ENCODE assay signal across 11 mouse cellular contexts in genomic region chr6:88840211-88840610, GRCm38 (mm10). TPM values are rescaled to one million over a fixed set of nuclear protein-coding genes. Genes with fewer than 3 reads are reported as not detected.
A peak's percentile ranks its signal among the peaks of the same experiment; 100 is the strongest.
DNase-seq lines count a peak whose midpoint lies in the region; ATAC-seq and TF ChIP-seq lines count a peak whose summit lies in the region.
"Had no signal": no experiment of that assay in that cellular context is flagged by ENCODE, and none has a peak within 500 bp of the region (broad histone marks: within the 10 kb centered on the region; RNA-seq: fewer than 3 reads in every experiment).

No protein-coding gene starts in this region.

- no peaks in the 10 kb centered on the region for H3K9me3 ChIP-seq in heart, embryonic 14.5 days (ENCODE audit: control insufficient read depth, low read length)
- no peaks in the 10 kb centered on the region for H3K9me3 ChIP-seq in stomach, embryonic 15.5 days
- no peaks in the 10 kb centered on the region for H3K9me3 ChIP-seq in stomach, postnatal 0 days (ENCODE audit: control insufficient read depth, low read length)
- H3K9me3 ChIP-seq in limb, embryonic 15.5 days, result no peaks in the 10 kb centered on the region
- no peaks in the 10 kb centered on the region for H3K9me3 ChIP-seq in stomach, embryonic 16.5 days (replicated peaks; ENCODE audit: control insufficient read depth, low read length)

- no peak overlapping the region for H3K4me2 ChIP-seq in heart, embryonic 14.5 days (ENCODE audit: low read length)
- no peak overlapping the region for H3K4me2 ChIP-seq in stomach, embryonic 15.5 days
- H3K4me2 ChIP-seq in stomach, postnatal 0 days (replicated peaks; ENCODE audit: low read depth), result no peak overlapping the region; the same call in 1 of the 2 replicates
- no peak overlapping the region for H3K4me2 ChIP-seq in limb, embryonic 15.5 days
- H3K4me2 ChIP-seq in stomach, embryonic 16.5 days (ENCODE audit: low read depth, low read length), result peak overlapping the region; percentile 93; the same call in 1 of the 2 replicates

- 67% methylated on average over 3 of the region's 3 CpGs for WGBS in heart, embryonic 14.5 days
- WGBS in stomach, embryonic 15.5 days, result 71% methylated on average over 3 of the region's 3 CpGs
- WGBS in stomach, postnatal 0 days, result 80% methylated on average over 3 of the region's 3 CpGs
- 68% methylated on average over 3 of the region's 3 CpGs for WGBS in limb, embryonic 15.5 days
- 74% methylated on average over 3 of the region's 3 CpGs for WGBS in stomach, embryonic 16.5 days

- TF ChIP-seq EP300 in stomach, postnatal 0 days (optimal IDR thresholded peaks at IDR 0.05), result no peak

- peaks cover 49% of the 10 kb centered on the region for H3K36me3 ChIP-seq in heart, embryonic 14.5 days (ENCODE audit: control insufficient read depth, insufficient read depth, low read length)
- H3K36me3 ChIP-seq in stomach, embryonic 15.5 days, result peaks cover 33% of the 10 kb centered on the region; the same call in 1 of the 2 replicates
- peaks cover 9% of the 10 kb centered on the region; the same call in 1 of the 2 replicates for H3K36me3 ChIP-seq in stomach, postnatal 0 days (ENCODE audit: control insufficient read depth, insufficient read depth, low read length)
- H3K36me3 ChIP-seq in limb, embryonic 15.5 days, result peaks cover 43% of the 10 kb centered on the region
- peaks cover 12% of the 10 kb centered on the region for H3K36me3 ChIP-seq in stomach, embryonic 16.5 days (ENCODE audit: control insufficient read depth, insufficient read depth, low read length)

- DNase-seq in heart, adult 9 months (ENCODE audit: low spot score in 2 of 2), result no peak
- no peak for DNase-seq in stomach, postnatal 0 days (ENCODE audit: low spot score)
- no peak for DNase-seq in kidney, adult 18-20 months
- no peak for DNase-seq in yolk sac, embryonic 10.5 days (ENCODE audit: low spot score)
- DNase-seq: adrenal gland, adult 8-10 months; kidney, adult 9 months; right cerebral cortex, postnatal 4 days had no signal

- no peak for TF ChIP-seq CTCF in stomach, postnatal 0 days (IDR thresholded peaks at IDR 0.05; ENCODE audit: low read depth)

- H3K27me3 ChIP-seq in heart, embryonic 14.5 days (ENCODE audit: control insufficient read depth, insufficient read depth, low read length), result no peaks in the 10 kb centered on the region
- no peaks in the 10 kb centered on the region for H3K27me3 ChIP-seq in stomach, embryonic 15.5 days (replicated peaks)
- no peaks in the 10 kb centered on the region for H3K27me3 ChIP-seq in stomach, postnatal 0 days (ENCODE audit: control insufficient read depth, insufficient read depth, low read length)
- no peaks in the 10 kb centered on the region for H3K27me3 ChIP-seq in limb, embryonic 15.5 days
- no peaks in the 10 kb centered on the region for H3K27me3 ChIP-seq in stomach, embryonic 16.5 days (ENCODE audit: control insufficient read depth, insufficient read depth, low read length)

- no peak for ATAC-seq in heart, embryonic 14.5 days (ENCODE audit: insufficient number of reproducible peaks, insufficient read depth, low FRiP score, low read depth)
- no peak for ATAC-seq in stomach, embryonic 15.5 days (ENCODE audit: insufficient read depth, low FRiP score, low read depth)
- ATAC-seq in stomach, postnatal 0 days (ENCODE audit: low FRiP score, low TSS enrichment), result no peak
- ATAC-seq in limb, embryonic 15.5 days (ENCODE audit: insufficient number of reproducible peaks, low FRiP score, low TSS enrichment, low read depth), result no peak
- ATAC-seq in stomach, embryonic 16.5 days (ENCODE audit: insufficient read depth, low FRiP score), result no peak

- H3K4me3 ChIP-seq in heart, embryonic 14.5 days (ENCODE audit: control insufficient read depth in 1 of 2, insufficient read depth in 1 of 2, low read depth in 1 of 2, low read length in 2 of 2), result no peak overlapping the region
- H3K4me3 ChIP-seq in stomach, embryonic 15.5 days (replicated peaks), result peak overlapping the region; percentile 93; the same call in 1 of the 2 replicates
- no peak overlapping the region for H3K4me3 ChIP-seq in stomach, postnatal 0 days (ENCODE audit: low read depth, low read length)
- 0 out of 2 replicates have a peak overlapping the region, but pooled peaks have one; percentile 89 for H3K4me3 ChIP-seq in limb, embryonic 15.5 days
- H3K4me3 ChIP-seq in stomach, embryonic 16.5 days (replicated peaks; ENCODE audit: low read length), result no peak overlapping the region

- H3K4me1 ChIP-seq in heart, embryonic 14.5 days (ENCODE audit: control insufficient read depth in 2 of 2, insufficient read depth in 2 of 2, low read length in 2 of 2), result peaks cover 12 to 19% of the 10 kb centered on the region in 2 experiments
- peaks cover 20% of the 10 kb centered on the region for H3K4me1 ChIP-seq in stomach, embryonic 15.5 days
- H3K4me1 ChIP-seq in stomach, postnatal 0 days (replicated peaks; ENCODE audit: control insufficient read depth, insufficient read depth), result peaks cover 4% of the 10 kb centered on the region; the same call in 1 of the 2 replicates
- peaks cover 23% of the 10 kb centered on the region for H3K4me1 ChIP-seq in limb, embryonic 15.5 days
- H3K4me1 ChIP-seq in stomach, embryonic 16.5 days (ENCODE audit: control insufficient read depth, insufficient read depth, low read length), result peaks cover 16% of the 10 kb centered on the region

- 0 out of 2 replicates have a peak overlapping the region, but pooled peaks have one; percentile 88 for H3K9ac ChIP-seq in heart, embryonic 14.5 days (ENCODE audit: low read length)
- H3K9ac ChIP-seq in stomach, embryonic 15.5 days, result no peak overlapping the region
- no peak overlapping the region for H3K9ac ChIP-seq in stomach, postnatal 0 days (ENCODE audit: low read length)
- no peak overlapping the region for H3K9ac ChIP-seq in limb, embryonic 15.5 days
- H3K9ac ChIP-seq in stomach, embryonic 16.5 days (ENCODE audit: low read length), result peak overlapping the region; percentile 78; the same call in 1 of the 2 replicates

- H3K27ac ChIP-seq in heart, embryonic 14.5 days (replicated peaks in 1 of 2; ENCODE audit: control insufficient read depth in 1 of 2, insufficient read depth in 1 of 2, low read depth in 2 of 2, low read length in 2 of 2), result no peak overlapping the region
- H3K27ac ChIP-seq in stomach, embryonic 15.5 days, result no peak overlapping the region
- no peak overlapping the region for H3K27ac ChIP-seq in stomach, postnatal 0 days (replicated peaks)
- no peak overlapping the region for H3K27ac ChIP-seq in limb, embryonic 15.5 days
- H3K27ac ChIP-seq in stomach, embryonic 16.5 days (ENCODE audit: low read length), result no peak overlapping the region

RNA-seq across cellular contexts. Expression of gene Abtb1, which starts 1.6 kb away (rescaled TPM):
- polyA plus RNA-seq in heart, embryonic 14.5 days (2014; fragmentation: Nextera tagmentation; extraction: Ambion mirVana), result 20.9 and 22.3 TPM in 2 replicates
- 29.8 and 31.5 TPM in 2 replicates for polyA plus RNA-seq in stomach, embryonic 15.5 days (2015; fragmentation: Nextera tagmentation; extraction: Ambion mirVana)
- 25.1 and 26.1 TPM in 2 replicates for polyA plus RNA-seq in stomach, postnatal 0 days (2015; fragmentation: Nextera tagmentation; extraction: Ambion mirVana)
- 29.9 and 33.3 TPM in 2 replicates for polyA plus RNA-seq in limb, embryonic 15.5 days (2015; fragmentation: Nextera tagmentation; extraction: Ambion mirVana)
- 31.2 and 36.1 TPM in 2 replicates for polyA plus RNA-seq in stomach, embryonic 16.5 days (2015; fragmentation: Nextera tagmentation; extraction: Ambion mirVana)

RNA-seq across cellular contexts. Expression of gene Podxl2, which starts 34.6 kb away (rescaled TPM):
- 49.9 and 51.6 TPM in 2 replicates for polyA plus RNA-seq in heart, embryonic 14.5 days (2014; fragmentation: Nextera tagmentation; extraction: Ambion mirVana)
- 62.5 and 72.3 TPM in 2 replicates for polyA plus RNA-seq in stomach, embryonic 15.5 days (2015; fragmentation: Nextera tagmentation; extraction: Ambion mirVana)
- 31.4 and 38.5 TPM in 2 replicates for polyA plus RNA-seq in stomach, postnatal 0 days (2015; fragmentation: Nextera tagmentation; extraction: Ambion mirVana)
- polyA plus RNA-seq in limb, embryonic 15.5 days (2015; fragmentation: Nextera tagmentation; extraction: Ambion mirVana), result 85.6 and 88.3 TPM in 2 replicates
- polyA plus RNA-seq in stomach, embryonic 16.5 days (2015; fragmentation: Nextera tagmentation; extraction: Ambion mirVana), result 34.4 and 38.4 TPM in 2 replicates

RNA-seq across cellular contexts. Expression of gene Mcm2, which starts 58.4 kb away (rescaled TPM):
- polyA plus RNA-seq in heart, embryonic 14.5 days (2014; fragmentation: Nextera tagmentation; extraction: Ambion mirVana), result 79.2 and 83.9 TPM in 2 replicates
- 105 and 110 TPM in 2 replicates for polyA plus RNA-seq in stomach, embryonic 15.5 days (2015; fragmentation: Nextera tagmentation; extraction: Ambion mirVana)
- polyA plus RNA-seq in stomach, postnatal 0 days (2015; fragmentation: Nextera tagmentation; extraction: Ambion mirVana), result 24.2 and 25.0 TPM in 2 replicates
- polyA plus RNA-seq in limb, embryonic 15.5 days (2015; fragmentation: Nextera tagmentation; extraction: Ambion mirVana), result 99.4 and 100 TPM in 2 replicates
- polyA plus RNA-seq in stomach, embryonic 16.5 days (2015; fragmentation: Nextera tagmentation; extraction: Ambion mirVana), result 96.4 and 98.4 TPM in 2 replicates

Comparison
In these comparisons a context has a peak if more than half of its experiments do, and no peak if none do; other contexts are left out.
1. H3K4me3 ChIP-seq: peak in stomach, embryonic 15.5 days (single experiment) and limb, embryonic 15.5 days (single experiment); none in heart, embryonic 14.5 days (0 of 2), stomach, postnatal 0 days (single experiment) and stomach, embryonic 16.5 days (single experiment).
2. H3K9ac ChIP-seq: peak in heart, embryonic 14.5 days (single experiment) and stomach, embryonic 16.5 days (single experiment); none in stomach, embryonic 15.5 days (single experiment), stomach, postnatal 0 days (single experiment) and limb, embryonic 15.5 days (single experiment).